Mouse (Mus musculus): ENCODE data around the gene Gm10563.

DNA sequence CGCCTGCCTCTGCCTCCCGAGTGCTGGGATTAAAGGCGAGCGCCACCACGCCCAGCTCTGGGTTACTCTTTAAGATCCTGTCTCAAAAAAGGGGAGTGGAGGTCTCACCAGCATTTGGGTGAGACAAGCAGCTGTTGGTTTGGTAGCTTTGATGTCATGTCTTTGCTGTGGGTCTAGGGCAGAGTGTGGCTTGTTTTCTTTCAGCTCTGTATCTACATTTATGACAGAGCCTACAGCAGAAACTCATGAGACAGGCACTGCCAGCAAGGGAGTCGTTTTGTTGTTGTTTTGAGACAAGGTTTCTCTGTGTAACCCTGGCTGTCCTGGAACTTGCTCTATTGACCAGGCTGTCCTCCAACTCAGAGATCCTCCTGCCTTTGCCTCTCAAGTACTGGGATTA, 41.4 kb downstream of the Gm10563 start:
- no peak for TF ChIP-seq CTCF (IDR thresholded peaks at IDR 0.05; ENCODE audit: extremely low read depth, insufficient read depth, insufficient read length, insufficient replicate concordance)
- TF ChIP-seq POLR2A (IDR thresholded peaks at IDR 0.05; ENCODE audit: low read depth, low read length), result no peak

Data from spleen, adult 2 months (tissue).